Mouse (Mus musculus) bone marrow, adult 2 months (tissue): ENCODE data around the gene Larp1.

Experiments
- CTCF ChIP-seq: fragments of 200-500 bp; IDR thresholded peaks from 2 replicates; pipeline ENCODE4 v1.5.1; 2011; ENCODE audit warnings: low read length, control low read depth; ENCODE audit not compliant: control insufficient read depth, insufficient read depth
- POLR2A ChIP-seq: fragments of 200-500 bp; IDR thresholded peaks from 2 replicates; pipeline ENCODE4 v1.6.1; 2011; ENCODE audit warnings: low read depth, mild to moderate bottlenecking, control low read depth, low read length, borderline replicate concordance; ENCODE audit not compliant: control insufficient read depth

- TF ChIP-seq CTCF, result no peak
- no peak for TF ChIP-seq POLR2A
These were observed 35.0 kb upstream of the Larp1 start for GRCm38 (mm10) chr11:57973913-57974234.
